Mouse (Mus musculus): ENCODE data around the gene Afmid. TPM values are rescaled to one million over a fixed set of nuclear protein-coding genes. Genes with fewer than 3 reads are reported as not detected.
"Not testable (repeated sequence)": the region's sequence is repeated elsewhere in the genome, so short reads cannot be mapped to it uniquely, and the experiment has no call there.

The Afmid gene
- total RNA-seq (2021) = 1 to 10 TPM; 4.6 to 5.4 TPM

DNA sequence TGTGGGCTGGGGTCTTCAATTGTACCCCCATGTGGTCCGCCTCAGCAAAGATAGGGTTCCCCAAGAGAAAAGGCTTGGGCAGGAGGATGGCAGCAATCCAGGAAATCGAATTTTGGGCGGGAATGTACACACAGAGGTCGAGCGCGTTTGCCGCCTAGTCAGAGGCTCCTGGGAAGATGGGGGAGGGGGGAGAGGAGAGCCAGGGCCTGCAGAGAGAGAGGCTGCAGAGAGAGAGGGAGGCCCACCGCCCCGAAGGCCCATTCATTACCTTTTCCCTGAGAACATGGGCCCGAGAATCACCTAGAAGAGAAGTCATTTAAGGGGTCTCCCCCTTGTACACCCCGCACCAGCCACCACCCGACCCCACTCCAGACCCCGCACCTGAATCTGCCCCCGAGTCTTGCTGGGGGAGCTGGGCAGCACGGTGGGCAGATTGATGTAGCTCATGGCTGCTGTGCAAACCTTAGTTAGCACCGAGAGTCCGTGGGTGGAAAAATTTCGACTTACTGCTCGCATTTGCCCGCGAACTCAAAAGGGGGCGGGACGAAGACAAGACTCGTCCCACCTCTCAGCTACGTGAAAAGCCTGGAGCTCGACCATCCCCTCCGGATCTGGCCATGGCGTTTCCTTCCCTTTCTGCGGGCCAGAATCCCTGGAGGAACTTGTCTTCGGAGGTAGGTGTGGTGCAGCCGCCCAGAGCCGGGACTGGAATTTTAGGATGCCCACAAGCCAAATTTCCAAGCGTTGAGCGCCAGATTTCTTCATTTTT lies at the start of gene Afmid, which contains the start of gene Tk1:
Gene Afmid (plus strand): TSS at position 592 of the 769 bp plus-strand sequence.
Gene Tk1 (minus strand): TSS at position 760 of the 769 bp plus-strand sequence.
- DNase-seq (ENCODE audit: extremely low spot score in 1 of 2, low spot score in 1 of 2) = no peak

DNA sequence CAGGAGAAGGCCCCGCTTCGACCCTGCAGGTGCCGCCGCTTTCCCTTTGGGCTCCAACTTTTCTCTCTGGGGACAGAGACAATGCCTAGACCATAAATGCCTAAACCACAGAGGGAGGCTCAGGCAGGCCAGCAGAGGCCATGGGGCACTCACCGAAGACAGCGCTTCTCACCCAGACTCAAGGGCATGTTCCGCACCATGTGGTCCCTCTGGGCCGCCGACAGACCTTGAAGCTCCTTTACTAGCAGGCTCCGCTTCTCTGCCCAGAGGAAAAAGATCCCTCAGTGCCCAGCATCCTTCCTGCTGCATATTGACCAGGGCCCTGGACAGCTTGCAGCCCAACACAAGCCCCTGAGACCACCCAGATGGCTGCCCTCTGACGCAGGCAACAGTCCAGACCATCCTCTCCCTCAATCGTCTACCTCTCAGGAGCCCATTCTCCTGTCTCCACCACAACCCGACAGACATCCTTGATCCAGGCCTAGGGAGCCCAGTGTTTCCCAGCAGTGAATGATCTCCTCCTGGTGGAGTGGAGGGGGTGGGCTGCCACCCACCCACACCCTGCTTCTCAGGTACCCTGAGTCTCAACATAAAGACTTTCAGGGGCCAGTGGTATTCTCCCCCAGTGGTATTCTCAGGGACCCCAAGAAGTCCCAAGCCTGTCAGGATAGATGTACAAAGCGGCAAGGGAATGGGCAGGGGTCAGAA lies 49.5 kb upstream of the Afmid start:
- no peak for DNase-seq (ENCODE audit: extremely low spot score in 1 of 2, low spot score in 1 of 2)

DNA sequence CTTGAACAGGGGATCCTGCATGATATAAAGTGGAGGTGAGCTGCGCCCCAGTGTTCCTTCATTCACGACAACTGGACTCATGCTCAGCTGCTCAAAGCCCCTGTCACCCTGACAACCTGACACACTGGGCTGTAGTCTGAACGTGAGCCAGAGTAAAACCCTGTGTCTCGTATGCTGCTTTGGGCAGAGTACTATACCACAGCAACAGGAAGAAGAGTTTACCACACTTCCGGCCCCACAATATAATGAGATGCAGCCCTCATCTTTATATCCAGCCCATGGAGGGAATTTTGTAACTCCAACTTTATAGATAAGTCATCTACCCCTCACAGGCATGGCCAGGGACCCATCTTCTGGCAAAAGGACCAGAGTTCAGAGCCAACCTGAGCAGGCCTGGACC lies 48.6 kb upstream of the Afmid start:
- DNase-seq (ENCODE audit: extremely low spot score in 1 of 2, low spot score in 1 of 2) = no peak

DNA sequence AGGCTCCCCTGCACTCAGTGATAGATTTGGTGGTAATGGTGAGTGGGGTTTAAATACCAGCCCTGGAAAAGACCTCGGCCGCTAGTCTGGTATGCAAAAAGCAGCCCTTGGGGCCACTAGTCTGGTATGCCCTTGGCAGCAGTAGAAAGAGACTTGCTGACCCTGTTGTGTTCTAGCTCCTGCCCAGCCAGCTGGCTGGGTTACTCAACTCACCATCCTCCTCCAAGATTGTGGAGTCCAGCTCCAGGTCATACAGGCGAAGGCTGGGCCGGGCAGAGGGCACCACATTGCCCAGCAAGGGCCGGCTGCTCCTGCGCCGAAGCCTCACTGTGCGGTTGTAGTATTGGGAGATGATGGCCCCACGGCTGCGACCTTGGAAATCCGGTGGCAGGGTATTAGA lies 47.7 kb upstream of the Afmid start:
- DNase-seq (ENCODE audit: extremely low spot score in 1 of 2, low spot score in 1 of 2) = no peak

DNA sequence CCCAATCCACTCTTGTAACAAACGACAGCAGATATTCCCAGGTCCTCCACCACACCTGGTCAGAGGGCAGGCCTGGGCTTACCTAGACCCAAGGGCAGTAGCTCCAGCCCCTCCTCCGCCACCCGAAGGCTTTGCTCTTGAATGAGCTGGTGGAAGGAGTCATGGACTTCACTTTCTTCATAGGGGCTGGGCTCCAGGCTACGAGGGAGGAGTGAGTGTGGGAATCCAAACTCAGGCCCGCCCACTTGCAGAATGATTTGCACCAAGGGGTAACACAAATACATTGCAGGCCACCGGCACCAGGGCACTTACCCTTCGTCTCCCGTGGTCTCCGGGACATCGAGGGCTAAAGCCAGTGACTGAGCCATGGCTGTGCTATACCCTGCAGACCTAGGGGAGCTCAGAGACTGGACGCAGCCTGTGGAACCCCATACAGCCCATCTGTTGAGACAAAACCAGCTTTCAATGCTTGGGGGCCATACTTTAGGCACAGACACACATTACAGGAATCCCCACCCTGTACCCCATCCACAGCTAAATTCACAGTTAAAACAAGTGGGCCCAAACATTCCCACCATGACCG lies 46.8 kb upstream of the Afmid start:
- no peak for DNase-seq (ENCODE audit: extremely low spot score in 1 of 2, low spot score in 1 of 2)

DNA sequence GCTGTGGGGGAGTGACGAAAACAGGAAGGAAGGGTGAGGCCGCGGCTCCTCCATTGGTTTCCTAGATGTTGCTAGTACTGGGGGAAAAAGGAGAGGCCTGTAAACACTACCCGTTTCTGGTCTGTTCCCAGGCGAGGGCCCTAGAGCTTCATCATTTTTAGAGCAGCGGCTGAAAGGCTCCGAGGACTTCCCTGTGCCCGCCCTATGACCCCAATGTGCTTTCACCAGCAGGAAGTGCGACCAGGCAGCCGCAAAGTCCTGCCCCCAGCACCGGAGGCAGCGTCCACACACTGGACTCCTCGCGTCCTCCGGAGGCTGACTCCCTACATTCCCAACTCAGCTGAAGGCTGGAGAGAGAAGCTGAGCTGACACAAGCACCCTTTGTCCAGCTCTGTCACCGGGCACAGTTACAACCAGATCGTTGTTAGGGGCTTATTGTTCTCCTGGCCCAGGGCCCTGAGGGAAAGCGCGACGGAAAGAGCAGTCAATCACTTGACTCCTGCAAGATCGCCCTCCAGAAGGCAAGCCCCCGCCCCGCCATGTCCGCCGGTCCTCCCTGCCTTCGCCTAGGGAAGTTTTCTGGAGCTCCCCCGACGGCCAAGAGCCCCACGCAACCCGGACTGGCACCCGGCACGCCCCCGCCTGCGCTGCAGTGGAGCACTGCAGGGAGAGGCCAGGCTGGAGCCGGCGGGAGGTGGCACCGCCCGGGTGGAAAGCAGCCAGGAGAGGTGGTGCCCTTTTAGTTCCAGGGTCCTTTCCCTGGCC lies 46.1 kb upstream of the Afmid start:
- no peak for DNase-seq (ENCODE audit: extremely low spot score in 1 of 2, low spot score in 1 of 2)

DNA sequence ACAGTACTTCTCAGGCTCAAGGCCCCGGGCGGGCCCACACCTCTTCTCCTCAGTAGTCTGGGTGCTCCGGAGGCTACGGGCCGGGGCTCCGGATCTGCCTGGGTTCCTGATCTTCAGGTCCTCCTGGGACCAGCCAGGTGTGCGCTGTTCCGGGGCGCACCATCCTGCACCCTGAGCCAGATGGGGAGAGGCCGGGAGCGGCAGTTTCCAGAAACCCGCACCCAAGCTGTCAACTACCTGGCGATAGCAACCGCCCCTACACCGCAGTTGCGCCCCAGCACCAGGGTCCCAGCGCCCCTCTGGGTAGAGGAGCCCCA lies 45.6 kb upstream of the Afmid start:
- no peak for DNase-seq (ENCODE audit: extremely low spot score in 1 of 2, low spot score in 1 of 2)

DNA sequence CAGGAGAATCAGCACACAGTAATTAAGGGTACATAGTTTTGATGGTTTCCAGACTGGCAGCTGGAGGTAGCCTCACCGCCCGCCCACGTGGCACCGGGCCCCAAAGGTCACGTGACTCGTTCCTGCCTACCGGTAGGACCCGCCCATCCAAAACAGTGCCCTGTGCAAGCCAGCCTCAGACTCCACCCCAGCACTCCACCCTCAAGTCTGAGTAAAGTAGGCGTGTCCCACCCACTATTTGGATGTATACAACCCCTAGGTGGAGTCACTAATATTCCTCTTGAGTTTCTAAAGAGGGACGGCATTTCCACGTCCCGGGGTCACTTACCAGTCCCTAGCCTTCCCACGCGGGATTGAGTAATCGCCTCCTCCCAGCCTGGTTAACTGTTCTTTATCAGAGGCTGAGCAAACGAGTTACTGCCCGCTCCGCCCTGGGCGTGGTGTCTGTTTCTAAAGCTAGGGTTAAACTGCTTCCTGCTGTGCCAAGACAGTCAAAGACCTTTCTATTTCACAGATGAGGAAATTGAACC lies 45.1 kb upstream of the Afmid start:
- no peak for DNase-seq (ENCODE audit: extremely low spot score in 1 of 2, low spot score in 1 of 2)

DNA sequence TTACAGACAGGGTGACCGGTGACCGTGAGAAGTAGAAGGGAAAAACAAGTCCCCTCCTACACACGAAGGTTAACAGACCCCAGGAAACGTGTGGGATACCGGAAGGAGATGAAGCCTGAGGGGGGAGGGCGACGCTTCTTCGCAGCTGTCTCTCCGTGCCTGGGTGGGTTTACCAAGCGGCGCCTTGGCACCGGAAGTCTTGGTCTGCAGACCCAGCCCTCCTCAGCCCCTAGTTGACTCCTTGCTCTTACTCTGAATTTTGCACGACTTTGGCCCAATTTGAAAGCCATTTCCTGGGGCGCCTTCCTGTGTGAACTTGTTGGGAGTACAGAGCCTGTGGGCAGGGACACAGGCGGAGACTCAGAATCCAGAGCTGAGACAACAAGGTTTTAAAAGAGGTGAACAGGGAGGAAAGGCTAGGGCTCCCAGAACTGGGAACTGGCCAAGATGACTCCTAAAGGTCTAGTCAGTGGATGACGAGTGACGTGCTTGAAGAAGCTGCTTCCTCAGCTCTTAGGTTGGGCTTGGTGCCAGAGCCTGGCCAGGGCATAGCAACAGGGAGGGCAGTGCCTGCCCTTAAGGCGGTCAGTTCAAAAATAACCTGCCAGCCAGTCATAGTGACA lies 44.4 kb upstream of the Afmid start:
- no peak for DNase-seq (ENCODE audit: extremely low spot score in 1 of 2, low spot score in 1 of 2)

DNA sequence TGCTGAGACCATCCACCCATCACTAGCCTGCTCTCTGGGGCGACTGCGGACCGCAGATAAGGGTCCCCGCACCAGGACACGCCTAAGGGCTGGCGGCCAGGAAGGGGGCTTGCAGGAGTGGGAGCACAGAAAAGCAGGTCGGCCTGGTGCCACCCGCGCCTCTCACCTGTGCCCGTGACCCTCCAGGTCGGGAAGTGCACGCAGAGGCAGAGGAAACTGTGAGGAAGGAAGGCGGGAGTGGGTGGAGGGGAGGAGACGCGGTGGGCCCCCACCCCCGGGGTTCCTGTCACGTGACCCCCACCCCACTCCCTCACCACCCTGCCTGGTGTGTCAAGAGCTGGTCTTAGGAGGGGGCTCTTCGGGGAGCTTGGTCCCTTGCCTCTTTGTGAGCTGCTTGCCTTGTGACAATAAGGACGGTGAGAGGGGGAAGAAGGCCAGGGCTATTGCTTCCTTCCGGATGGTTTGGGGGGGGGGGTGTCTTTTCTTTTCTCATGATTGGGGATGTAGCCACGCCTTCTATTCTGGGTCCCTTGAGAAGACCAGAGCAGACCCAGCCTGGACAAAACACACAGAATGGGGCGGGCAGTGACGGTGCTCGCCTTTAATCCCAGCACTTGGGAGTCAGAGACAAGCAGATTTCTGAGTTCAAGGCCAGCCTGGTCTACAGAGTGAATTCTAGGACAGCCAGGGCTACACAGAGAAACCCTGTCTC lies 43.6 kb upstream of the Afmid start, which contains the start of the genes Tmc8 and Tmc6:
Gene Tmc8 (plus strand): TSS at position 84 of the 712 bp plus-strand sequence.
Gene Tmc6 (minus strand): TSS at position 206 of the 712 bp plus-strand sequence.
- no peak for DNase-seq (ENCODE audit: extremely low spot score in 1 of 2, low spot score in 1 of 2)

DNA sequence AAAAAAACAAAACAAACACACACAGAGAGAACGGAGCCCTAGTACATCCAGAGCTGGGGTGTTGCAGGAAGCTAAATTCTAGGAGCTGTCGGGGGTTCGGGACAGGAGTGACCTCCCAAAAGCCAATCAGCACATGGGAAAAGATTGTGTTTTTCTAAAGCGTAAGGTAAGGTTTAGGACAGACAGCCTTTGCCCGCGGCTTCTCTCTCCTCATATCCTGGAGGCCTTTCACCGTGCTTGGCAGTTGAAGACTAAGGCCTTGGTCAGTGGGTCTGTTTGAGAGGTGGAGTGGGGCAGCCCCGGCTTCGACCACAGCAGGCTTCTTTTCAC lies 43.1 kb upstream of the Afmid start:
- DNase-seq (ENCODE audit: extremely low spot score in 1 of 2, low spot score in 1 of 2) = no peak

DNA sequence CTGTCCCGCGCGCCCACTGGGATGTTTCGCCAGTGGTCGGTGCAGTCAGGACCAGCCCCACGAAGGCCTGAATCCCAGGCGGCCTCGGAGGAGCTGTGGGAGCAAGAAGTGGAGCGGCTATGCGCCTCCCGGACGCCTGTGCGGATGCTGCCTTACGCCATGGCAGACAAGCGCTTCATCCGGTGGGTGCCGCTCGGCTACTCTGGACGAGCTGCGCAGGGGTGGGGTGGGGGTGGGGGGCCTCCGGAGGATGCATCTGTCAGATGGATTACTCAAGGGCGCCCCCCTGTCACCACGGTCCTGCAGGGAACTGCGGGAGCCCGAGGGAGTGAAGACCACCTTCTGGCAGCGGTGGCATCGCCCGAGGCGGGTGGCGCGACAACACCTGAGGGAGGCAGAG lies 42.6 kb upstream of the Afmid start:
- peak; percentile 34 to 65 for DNase-seq (ENCODE audit: extremely low spot score in 1 of 2, low spot score in 1 of 2)

DNA sequence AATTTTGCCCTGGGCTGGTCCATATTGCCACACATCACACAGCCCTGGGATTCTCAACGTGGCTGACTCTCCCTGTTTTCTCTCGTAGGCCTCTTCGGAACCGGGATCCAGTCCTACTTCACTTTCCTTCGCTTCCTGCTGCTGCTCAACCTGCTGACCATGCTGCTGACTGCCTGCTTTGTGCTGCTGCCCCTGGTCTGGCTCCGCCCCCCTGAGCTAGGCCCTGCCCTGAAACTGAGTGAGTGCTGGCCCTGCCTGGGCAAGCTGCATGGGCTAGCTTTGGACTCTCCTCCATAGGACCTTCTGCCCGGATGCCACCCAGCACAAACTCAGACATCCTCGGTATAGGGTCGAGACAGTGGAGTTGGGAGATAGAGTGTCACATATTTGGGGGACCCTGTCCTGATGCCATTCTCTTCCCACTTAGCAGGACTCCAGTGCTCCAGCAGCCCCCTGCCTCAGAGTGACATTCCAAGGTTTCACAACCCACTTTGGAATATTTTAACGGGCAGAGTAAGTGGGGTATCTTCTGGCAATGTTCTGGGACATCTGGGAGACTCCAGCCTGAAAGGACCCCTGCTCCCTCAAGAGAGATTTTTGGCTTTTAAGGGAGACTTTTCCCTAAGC lies 41.9 kb upstream of the Afmid start:
- no peak for DNase-seq (ENCODE audit: extremely low spot score in 1 of 2, low spot score in 1 of 2)

DNA sequence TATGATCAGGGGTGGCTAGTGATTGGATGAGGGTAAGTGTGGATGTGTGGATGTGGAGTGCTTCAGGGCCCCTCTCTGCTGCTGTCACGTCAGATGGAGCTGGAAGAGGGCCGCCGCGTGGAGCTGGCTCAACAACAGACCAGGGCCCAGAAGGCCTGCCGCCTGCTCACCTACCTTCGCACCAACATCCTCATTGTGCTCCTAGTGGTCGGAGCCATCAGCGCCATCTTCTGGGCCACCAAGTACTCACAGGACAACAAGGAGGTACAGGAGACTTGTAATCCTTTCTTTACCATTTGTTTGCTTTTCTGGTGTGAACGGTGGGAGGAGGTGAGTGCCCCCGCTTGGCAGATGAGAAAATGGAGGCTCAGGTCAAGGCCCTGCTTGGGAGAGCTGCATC lies 39.4 kb upstream of the Afmid start:
- peak in 1 of 2 experiments; percentile 61 for DNase-seq (ENCODE audit: extremely low spot score in 1 of 2, low spot score in 1 of 2)

DNA sequence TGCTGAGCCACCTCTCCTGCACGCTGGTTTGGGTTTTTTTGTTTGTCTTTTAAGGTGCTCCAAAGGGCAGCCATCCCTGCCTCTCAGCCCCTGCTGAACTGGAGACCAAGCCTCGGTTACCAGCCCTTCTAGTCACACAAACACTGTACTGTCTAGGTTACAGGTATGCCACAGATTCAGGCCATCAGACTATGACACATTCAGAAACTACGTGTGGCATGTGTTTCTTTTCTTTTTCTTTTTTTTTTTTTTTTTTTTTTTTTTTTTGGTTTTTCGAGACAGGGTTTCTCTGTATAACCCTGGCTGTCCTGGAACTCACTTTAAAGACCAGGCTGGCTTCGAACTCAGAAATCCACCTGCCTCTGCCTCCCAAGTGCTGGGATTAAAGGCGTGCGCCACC lies 37.2 kb upstream of the Afmid start:
- DNase-seq (ENCODE audit: extremely low spot score in 1 of 2, low spot score in 1 of 2) = not testable (repeated sequence)

DNA sequence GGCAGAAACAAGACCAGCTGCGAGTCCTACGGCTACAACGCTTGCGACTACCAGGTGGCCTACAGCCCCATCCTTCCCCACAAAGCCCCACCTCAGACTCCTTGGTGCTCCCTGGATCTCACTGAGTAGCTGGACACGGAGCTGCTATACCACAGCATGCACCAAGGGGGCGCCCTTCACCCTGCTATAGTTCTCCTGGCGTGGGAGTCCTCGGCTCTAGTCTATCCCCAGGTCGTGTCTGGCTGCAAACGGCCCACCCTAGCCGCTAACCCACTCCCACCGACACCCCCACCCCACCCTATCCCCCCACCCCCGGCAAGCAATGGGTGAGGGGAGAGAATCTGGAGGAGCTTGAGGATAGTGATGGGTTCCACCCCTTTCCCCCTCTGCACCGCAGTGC lies 35.4 kb upstream of the Afmid start:
- peak; percentile 36 to 77 for DNase-seq (ENCODE audit: extremely low spot score in 1 of 2, low spot score in 1 of 2)

DNA sequence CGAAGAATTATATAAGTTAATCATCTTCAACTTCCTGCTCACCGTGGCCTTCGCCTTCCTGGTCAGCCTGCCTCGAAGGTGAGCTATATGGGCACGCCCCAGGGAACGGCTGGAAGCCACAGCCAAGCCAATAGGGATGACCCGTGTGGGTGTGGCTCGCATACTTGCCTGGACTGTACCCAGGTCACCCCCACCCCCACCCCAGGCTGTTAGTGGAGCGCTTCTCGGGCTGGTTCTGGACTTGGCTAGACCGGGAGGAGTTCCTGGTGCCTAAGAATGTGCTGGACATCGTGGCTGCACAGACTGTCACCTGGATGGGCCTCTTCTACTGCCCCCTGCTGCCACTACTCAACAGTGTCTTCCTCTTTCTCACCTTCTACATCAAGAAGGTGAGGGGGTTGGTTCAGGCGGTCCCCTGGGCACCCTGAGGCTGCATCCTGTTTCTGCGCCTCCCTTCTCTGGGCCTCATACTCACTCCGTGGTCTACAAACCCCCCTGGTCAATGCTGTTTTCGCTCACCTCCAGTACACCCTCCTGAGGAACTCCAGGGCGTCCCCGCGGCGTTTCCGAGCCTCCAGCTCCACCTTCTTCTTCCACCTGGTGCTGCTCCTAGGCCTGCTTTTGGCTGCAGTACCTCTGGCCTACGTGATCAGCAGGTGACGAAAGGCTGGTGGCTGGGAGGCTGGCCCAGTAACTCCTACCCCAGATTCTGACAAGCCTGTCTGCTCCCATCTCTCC lies 34.9 kb upstream of the Afmid start:
- DNase-seq (ENCODE audit: extremely low spot score in 1 of 2, low spot score in 1 of 2) = no peak

DNA sequence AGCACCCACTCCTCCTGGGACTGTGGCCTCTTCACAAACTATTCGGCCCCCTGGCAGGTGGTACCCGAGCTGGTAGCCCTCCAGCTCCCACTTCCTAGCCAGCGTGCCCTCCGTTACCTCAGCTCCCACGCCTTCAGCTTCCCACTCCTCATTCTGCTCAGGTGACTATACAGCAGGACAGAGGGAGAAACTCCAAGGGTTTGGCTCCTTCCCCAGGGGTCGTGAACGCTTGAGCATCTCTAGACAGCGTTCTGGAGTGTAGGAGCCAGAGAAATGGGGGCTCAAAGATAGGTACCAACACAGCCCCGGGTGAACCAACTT lies 34.3 kb upstream of the Afmid start:
- no peak for DNase-seq (ENCODE audit: extremely low spot score in 1 of 2, low spot score in 1 of 2)
